Mouse (Mus musculus): Measurements from ENCODE around the gene Ntm. TPM values are rescaled to one million over a fixed set of nuclear protein-coding genes. Genes with fewer than 3 reads are reported as not detected.
A peak's percentile ranks its signal among the peaks of the same experiment; 100 is the strongest.

Ntm gene
- total RNA-seq, 2 experiments from 2014 or later: 0.33 to 0.95 TPM

DNA sequence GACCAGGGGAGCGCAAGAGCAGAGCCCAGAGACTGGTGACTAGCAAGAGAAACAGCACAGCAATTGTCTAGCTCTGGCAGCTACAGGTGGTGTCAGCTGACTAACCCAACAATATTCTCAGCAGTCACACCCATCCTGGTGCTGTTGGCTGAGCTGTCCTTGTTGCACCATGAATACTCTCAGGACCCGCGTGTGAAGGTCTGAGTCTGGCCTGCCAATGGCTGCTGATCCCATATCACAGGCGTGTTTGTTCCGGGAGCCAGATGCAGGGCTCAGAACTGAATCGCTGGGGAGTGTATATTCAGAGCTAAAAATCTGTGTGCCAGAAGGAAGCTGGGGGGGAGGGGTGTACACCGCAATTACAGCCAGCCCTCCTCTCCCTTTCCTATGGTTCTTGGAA is 310.1 kb downstream of the Ntm start:
- DNase-seq: no peak
- Histone ChIP-seq H3K4me3 (no peak overlapping the region), H3K27ac (no peak overlapping the region)
- intact Hi-C loops (cut with DNase I): no loop called here
- no peak for TF ChIP-seq CTCF (IDR thresholded peaks at IDR 0.05)

DNA sequence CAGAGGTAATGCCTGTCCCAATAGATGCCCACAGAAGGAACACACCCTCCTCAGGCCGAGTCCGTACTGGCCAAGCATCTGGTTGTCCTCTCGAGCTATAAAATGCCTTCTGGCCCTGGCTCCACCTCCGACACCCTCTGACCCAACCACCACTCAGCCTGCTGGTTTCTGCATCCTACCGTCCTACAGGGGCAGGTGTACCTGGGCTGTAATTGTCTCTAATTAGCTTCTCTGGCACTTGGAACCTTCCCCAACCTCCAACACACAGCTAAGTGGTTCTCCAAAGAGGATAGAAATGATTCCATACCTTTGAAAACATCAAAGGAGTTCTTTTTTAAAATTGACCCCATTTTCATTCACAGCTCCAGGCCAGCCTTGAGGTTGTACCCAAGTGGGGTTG is 311.1 kb downstream of the Ntm start:
- no peak for DNase-seq
- Histone ChIP-seq H3K27ac (no peak overlapping the region), H3K4me3 (no peak overlapping the region)
- no peak for TF ChIP-seq CTCF (IDR thresholded peaks at IDR 0.05)
- intact Hi-C loops (cut with DNase I): no loop called here

DNA sequence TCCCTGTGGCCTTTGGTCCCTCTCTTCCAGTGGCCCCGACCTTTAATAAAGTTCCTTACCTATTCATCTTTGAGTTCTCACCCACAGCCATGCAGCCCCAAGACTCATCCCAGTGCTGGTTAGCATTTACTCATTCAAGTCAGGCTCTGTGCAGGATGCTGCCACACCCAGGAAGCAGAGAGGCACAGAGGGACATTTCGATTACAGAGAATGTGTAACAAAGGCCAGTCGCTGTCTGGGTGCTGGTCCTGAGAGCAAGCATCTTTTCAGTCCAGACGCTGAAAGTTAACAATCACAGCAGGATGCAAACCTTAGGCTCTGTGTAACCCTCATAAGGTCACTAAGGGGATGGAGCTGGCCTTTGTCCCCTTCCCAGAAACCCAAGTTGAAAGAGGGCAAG is 311.7 kb downstream of the Ntm start:
- DNase-seq: no peak
- no peak overlapping the region for H3K4me3 ChIP-seq
- no peak for TF ChIP-seq CTCF (IDR thresholded peaks at IDR 0.05)
- no peak overlapping the region for H3K27ac ChIP-seq
- intact Hi-C loops (cut with DNase I): no loop called here

DNA sequence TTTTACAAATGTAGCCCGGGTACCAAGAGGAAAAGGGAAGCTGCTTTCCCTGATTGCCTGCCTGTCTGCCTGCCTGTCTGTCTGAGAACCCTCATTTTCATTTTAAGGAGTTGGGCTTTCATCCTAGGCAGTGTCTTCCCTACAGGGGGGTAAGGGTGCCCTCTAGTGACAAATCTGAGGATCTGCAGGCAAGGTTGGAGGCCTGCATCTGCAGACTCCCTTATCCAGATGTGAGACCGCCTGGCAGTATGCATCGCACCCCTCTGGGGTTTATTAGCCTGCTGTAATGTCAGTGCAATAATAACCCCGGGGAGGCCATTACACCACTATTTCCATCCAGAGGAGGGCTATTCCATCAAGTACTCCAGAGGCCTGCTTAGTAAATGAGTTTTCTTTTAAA is 312.3 kb downstream of the Ntm start:
- DNase-seq: peak; percentile 26
- intact Hi-C loops (cut with DNase I): no loop called here
- H3K4me3 ChIP-seq: no peak overlapping the region
- peak; percentile 83 for TF ChIP-seq CTCF (IDR thresholded peaks at IDR 0.05)
- H3K27ac ChIP-seq: no peak overlapping the region

DNA sequence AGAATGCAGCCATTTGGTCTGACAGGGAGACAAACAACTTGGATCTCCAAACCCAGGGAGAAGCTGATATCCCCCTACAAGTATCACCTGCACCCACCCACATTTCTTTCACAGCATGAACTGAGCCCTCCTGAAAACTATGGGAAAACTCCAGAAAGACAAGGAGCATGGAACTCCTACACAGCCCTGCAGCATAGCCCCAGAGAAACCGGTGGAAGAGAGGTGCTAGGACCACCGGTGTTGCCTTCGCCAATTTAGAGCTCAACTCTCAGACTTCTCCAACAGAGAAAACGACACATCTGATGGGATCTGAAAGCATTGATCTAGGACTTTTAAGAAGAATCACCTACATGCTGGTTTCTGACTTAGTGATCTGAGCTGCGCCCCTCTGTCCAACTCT is 312.7 kb downstream of the Ntm start:
- no peak for TF ChIP-seq CTCF (IDR thresholded peaks at IDR 0.05)
- intact Hi-C loops (cut with DNase I): no loop called here
- DNase-seq: no peak
- Histone ChIP-seq H3K27ac (no peak overlapping the region), H3K4me3 (no peak overlapping the region)

DNA sequence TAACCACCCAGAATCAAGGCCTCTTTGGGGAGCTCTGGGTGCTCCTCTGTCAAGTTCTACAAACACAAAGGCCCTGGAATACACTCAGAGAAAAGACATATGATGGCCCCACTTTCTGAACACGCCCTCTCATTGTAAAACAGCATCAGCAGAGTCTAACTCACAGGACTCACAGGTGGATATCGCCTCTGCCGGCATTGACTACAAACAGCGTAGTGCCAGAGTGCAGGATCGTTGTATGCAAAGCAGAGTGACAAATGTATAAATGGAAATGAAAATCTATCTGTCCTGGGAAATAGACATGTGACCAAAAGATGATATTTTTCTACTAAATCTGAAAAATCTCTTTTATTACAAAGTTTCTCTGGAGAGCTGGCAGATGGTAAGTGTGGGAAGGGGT is 314.7 kb downstream of the Ntm start:
- Histone ChIP-seq H3K27ac (no peak overlapping the region), H3K4me3 (no peak overlapping the region)
- no peak for TF ChIP-seq CTCF (IDR thresholded peaks at IDR 0.05)
- intact Hi-C loops (cut with DNase I): no loop called here
- no peak for DNase-seq

DNA sequence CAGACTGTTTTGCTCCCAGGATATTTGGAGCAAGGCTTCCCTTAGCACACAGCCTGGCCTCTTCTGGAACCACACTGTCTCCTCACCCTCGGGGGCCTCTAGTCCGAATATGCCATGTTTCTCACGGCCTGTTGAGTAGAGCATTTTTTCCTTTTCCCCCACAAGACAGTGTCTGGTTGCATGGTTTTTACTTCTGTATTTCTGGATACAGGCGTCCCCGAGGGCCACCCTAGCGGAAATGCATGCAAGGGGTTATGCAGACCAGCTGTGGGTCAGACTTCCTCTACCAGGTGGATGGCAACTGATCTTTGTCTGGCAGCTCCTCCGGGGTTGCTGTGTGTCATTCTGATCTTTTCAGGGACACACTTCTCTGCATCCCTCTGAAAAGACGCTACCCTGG is 315.2 kb downstream of the Ntm start:
- intact Hi-C loops (cut with DNase I): no loop called here
- TF ChIP-seq CTCF (IDR thresholded peaks at IDR 0.05): no peak
- Histone ChIP-seq H3K27ac (no peak overlapping the region), H3K4me3 (no peak overlapping the region)
- DNase-seq: no peak

DNA sequence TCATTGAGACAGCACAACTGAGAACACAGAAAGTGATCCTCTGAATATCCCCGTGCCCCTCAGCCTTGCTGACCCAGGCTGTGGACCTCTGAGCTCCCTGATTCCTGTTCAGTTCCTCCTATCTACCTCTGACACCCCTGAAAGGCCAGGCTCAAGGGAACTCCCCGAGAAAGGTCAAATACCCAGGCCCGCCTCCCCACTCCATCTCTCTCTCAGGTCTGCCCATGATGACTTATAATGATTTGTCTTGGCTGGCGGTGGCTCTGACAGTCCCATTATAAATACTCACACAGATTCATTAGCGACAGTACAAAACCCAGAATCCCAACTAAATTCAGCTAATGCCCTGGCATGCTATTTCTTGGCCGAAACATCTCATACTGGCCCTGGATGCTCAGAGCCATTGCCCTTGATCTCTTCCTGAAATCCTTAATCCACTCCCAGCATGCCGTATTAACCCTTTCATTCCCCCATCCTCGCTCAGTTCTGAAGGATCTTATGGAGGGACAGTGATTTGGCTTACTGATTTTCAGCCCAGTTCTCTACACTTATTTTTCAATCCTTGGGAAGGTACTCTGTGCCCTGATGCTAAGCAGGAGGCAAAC is 317.0 kb downstream of the Ntm start:
- intact Hi-C loops (cut with DNase I): no loop called here
- no peak overlapping the region for H3K27ac ChIP-seq
- TF ChIP-seq CTCF (IDR thresholded peaks at IDR 0.05): no peak
- DNase-seq: no peak
- no peak overlapping the region for H3K4me3 ChIP-seq

DNA sequence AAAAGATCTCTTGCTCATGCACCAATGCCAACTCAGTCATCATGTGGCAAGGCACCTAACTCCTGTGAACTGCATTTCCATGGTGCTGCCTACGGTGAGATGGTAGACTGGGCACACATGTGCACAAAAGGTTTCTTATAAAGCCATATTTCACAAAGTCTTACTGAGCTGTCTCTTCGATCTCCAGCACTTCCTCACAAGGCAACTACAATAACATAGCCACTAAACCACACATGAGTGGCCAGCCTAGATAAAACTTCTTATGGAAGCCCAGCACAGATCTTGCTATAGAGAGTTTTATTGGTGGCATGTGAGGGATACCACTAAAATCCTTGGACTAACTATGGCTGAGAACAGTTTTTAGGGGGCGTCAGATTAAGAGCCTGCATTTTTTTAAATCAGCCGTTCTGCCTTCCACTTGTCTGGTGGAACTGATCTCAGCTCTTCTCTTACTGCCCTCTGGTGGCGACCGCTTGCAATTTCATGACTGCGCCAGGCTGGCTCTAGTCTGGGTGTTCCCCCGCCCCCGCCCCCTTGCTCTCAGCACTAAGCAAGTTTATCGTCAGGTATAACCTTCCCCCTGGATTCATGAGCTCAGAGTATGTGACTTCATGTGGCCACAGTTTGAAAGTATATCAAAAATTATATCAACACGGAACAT is 319.8 kb downstream of the Ntm start:
- intact Hi-C loops (cut with DNase I): loop anchor here (5.0 kb wide), 1 partner anchor 1381 kb away; no protein-coding TSS in a partner anchor
- Histone ChIP-seq H3K27ac (no peak overlapping the region), H3K4me3 (no peak overlapping the region)
- DNase-seq: peak; percentile 65
- TF ChIP-seq CTCF (IDR thresholded peaks at IDR 0.05): peak; percentile 87

DNA sequence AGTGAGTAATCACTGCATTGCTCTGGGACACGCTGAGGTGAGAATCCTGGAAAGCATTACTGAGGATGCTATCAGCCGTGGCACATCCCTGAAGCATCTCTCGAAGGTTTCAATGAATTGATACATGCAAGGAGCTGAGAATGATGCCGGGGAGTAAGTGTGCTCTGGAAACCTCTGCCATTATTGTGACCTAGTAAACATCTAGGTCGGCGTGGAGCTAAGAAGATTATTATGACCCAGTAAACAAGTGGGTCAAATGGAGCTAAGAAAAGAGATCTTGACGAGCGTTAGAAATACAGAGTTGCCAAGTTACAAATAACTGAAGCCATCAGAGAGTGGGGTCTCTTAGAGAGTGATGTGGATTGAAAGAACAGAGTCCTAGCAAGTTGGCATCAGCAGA is 325.6 kb downstream of the Ntm start:
- no peak overlapping the region for H3K27ac ChIP-seq
- no peak overlapping the region for H3K4me3 ChIP-seq
- no peak for TF ChIP-seq CTCF (IDR thresholded peaks at IDR 0.05)
- intact Hi-C loops (cut with DNase I): no loop called here
- no peak for DNase-seq

DNA sequence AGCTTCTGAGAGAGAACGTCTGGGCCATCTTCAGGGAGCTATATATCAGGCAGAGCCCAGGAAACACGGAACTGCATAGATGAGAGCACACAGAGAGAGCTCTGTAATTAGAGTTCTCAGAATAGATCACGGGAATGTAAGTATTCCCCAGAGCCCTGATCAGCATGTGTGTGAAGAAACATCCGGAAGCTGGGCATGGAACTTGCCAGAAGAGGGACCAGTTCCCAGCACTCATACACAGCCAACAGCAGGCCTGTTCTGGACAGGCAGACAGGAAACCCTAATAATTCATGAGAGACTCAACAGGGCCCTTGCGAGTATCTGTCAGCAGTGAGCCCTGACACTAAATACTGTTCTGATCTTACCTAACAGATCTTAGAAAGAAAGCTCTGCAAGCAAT is 345.8 kb downstream of the Ntm start:
- H3K4me3 ChIP-seq: no peak overlapping the region
- intact Hi-C loops (cut with DNase I): no loop called here
- DNase-seq: peak; percentile 37

DNA sequence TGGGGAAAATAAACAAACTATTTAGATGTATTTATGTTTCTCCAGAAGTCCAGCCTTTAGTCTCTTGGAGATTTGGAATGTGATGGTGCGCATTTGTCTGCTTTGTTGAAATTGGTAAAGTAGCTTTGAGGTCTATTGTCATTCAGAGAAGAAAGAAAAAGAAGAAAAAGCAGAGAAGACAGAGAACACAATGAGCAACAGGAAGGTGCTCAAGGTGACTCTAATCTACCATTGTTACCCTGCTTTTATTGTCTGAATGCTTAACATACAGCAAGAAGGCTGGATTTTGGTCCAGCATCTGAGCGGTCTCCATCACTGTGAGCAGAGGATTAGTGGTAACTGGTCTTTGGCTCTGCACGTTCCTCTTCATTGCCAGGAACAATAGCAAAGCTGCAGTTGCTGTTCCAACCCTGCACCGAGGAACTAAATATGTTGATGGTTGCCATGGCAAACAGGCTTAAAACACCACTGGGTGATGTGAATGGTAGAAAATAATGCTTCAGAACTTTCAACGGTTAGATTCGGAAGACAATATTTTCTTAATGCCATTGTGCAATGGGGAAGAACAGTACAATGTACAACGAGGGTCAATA is 350.8 kb downstream of the Ntm start:
- no peak for TF ChIP-seq CTCF (IDR thresholded peaks at IDR 0.05)

More for the DNA sequence above, 345.8 kb downstream of the Ntm start:
- TF ChIP-seq CTCF (IDR thresholded peaks at IDR 0.05): no peak
- H3K27ac ChIP-seq: no peak overlapping the region

DNA sequence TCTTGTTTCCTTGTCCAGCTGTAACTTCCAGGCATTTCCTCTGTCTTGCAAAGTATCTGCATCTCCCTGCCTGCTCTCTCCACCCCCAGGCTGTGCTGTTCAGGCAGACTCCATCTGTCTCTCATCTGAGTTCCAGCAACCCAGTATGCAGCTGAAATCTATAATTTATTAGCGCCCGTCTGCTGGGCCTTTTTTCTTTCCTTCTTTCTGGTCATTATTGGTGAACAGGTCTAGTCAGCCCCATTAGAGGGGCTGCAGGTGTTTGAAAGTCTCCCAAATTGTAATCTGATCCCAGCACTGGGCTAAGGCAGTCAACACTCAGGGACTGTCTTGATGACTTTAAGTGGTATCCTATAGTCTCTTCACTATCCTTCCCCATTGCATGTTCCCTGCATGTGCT is 352.1 kb downstream of the Ntm start:
- no peak overlapping the region for H3K4me3 ChIP-seq
- TF ChIP-seq CTCF (IDR thresholded peaks at IDR 0.05): no peak
- no peak for DNase-seq
- intact Hi-C loops (cut with DNase I): no loop called here
- H3K27ac ChIP-seq: no peak overlapping the region

More for the DNA sequence above, 350.8 kb downstream of the Ntm start:
- no peak overlapping the region for H3K4me3 ChIP-seq
- no peak overlapping the region for H3K27ac ChIP-seq
- DNase-seq: no peak
- intact Hi-C loops (cut with DNase I): no loop called here

DNA sequence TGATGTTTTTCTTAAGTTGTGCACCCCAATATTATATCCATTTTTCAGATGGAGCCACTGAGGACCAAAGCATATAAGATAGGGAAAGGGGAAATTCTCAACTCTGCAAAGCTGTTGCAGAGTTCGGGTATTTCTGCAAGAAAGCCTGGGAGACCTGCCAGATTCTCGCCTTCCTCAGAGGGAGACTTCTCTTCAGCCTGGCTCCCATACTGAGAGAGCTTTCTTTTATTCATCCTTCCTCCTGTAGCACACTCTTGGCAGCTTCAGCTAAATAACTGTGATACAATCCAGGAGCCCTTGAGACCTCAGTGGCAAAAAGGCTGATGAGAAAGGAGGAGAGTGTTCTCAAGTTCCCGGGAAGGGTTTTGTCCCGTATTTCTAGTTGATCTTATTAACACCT is 365.3 kb downstream of the Ntm start:
- Histone ChIP-seq H3K27ac (no peak overlapping the region), H3K4me3 (no peak overlapping the region)
- intact Hi-C loops (cut with DNase I): no loop called here
- no peak for DNase-seq
- TF ChIP-seq CTCF (IDR thresholded peaks at IDR 0.05): no peak
